Mouse (Mus musculus): ENCODE data around the gene Tmem150a.

The Tmem150a gene

DNA sequence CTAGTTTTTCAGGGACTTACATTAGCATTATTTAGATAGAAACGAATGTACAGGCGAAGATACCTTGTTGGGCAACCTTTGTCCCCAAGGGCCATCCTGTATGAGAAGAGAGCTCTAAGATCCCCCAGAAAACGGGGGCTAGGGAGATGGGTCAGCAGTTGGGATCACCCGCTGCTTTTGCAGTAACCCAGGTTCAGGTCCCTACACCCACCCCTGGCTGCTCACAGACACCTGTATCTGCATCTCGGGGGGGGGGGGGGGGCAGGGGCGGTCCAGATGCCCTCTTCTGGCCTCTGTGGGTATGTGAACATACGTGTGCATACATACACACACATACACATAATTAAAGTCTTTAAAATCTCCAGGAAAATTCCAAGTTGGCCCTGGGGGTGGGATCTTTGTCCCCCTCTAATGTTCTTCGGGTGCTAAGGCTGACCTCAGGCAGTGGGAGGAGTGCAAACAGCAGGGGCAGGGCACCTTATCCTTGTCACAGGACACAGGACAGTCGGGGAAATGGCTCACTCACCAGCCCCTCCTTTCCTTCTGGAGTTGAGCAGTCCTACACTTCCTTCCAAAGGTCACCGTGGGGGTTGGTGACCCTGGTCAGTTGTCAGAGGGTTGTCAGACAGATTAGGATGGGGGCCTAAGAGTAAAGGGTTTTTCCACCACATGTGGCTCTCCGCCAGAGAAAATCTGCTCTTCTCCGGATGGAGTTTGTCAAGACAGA lies 35.7 kb downstream of the Tmem150a start:
- ATAC-seq (ENCODE audit: insufficient number of reproducible peaks, low FRiP score, low TSS enrichment) = no peak

GRCm38 (mm10) chr6:72392341-72392740 lies 37.1 kb downstream of the Tmem150a start:
- no peak for ATAC-seq (ENCODE audit: insufficient number of reproducible peaks, low FRiP score, low TSS enrichment)

GRCm38 (mm10) chr6:72396837-72397251 lies 41.6 kb downstream of the Tmem150a start:
- no peak for ATAC-seq (ENCODE audit: insufficient number of reproducible peaks, low FRiP score, low TSS enrichment)

DNA sequence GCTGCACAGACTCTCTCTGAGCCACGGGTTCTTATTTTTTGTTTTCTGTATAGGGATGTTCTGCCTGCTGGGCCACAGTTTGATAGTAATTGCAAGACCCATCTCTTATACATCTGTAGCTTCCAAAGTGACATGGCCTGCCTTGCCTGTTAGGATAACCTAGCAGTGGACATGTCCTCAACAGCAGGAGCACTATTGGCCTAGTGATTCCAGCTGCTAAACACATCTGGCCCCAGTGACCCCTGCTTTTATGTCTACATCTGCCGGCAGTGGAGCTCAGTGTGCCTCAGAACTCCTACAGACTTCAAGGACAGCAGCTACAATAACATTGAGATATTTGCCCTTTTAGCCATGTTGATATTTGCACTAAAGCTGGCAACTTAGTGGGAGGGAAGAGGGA lies 44.7 kb downstream of the Tmem150a start:
- no peak for ATAC-seq (ENCODE audit: insufficient number of reproducible peaks, low FRiP score, low TSS enrichment)

GRCm38 (mm10) chr6:72401875-72402274 lies 46.6 kb downstream of the Tmem150a start:
- ATAC-seq (ENCODE audit: insufficient number of reproducible peaks, low FRiP score, low TSS enrichment) = no peak

DNA sequence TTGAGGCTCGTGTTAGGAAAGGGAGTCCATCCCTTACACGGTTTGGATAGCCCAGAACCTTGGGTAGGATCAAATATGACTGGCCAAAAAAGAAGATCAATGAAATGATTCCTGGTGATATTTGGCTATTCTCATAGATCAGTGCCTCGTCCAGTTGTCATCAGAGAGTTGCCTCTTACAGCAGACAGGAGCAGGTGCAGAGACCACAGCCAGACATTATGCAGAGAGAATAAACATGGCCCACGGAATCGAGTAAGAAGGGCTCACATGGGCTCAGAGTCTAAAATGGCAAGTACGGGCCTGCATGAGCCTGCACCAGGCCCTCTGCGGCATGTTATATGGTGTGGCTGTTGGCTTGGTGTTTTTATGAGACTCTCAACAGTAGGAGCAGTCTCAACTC lies 50.1 kb downstream of the Tmem150a start:
- no peak for ATAC-seq (ENCODE audit: insufficient number of reproducible peaks, low FRiP score, low TSS enrichment)

- peak; percentile 90 for ATAC-seq (ENCODE audit: insufficient number of reproducible peaks, low FRiP score, low TSS enrichment)
Measured at GRCm38 (mm10) chr6:72407119-72407518, 51.9 kb downstream of the Tmem150a start.
